8 mouse cellular contexts compared by ENCODE assay signal in the genomic region with DNA sequence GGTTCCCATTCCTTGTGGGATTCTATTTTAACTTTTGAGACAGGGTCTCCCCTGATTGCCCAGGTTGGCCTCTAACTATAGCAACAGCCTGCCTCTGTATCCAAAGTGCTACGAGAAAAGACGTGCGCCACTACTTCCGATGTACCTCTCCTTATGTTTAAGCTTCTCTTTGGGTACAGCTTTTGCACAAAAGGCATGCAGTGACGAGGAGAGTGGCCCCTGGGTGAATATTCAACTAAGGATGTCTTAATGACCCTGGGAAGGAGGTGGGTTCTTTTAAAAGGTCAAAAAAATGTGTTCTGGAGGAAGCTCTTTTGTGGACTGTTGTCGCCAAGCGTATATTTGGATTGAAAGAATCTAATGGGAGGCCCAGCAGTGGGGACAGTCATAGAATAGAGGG. TPM values are rescaled to one million over a fixed set of nuclear protein-coding genes. Genes with fewer than 3 reads are reported as not detected.
DNase-seq lines count a peak whose midpoint lies in the region; ATAC-seq lines count a peak whose summit lies in the region.

No protein-coding gene starts in this region.

- H3K36me3 ChIP-seq in lung, embryonic 16.5 days (ENCODE audit: control insufficient read depth, insufficient read depth, low read length), result no peaks in the 10 kb centered on the region
- no peaks in the 10 kb centered on the region for H3K36me3 ChIP-seq in embryonic facial prominence, embryonic 14.5 days (ENCODE audit: control insufficient read depth, insufficient read depth, low read length)
- no peaks in the 10 kb centered on the region for H3K36me3 ChIP-seq in midbrain, embryonic 14.5 days (ENCODE audit: control insufficient read depth, insufficient read depth, low read length)

- no peaks in the 10 kb centered on the region for H3K9me3 ChIP-seq in lung, embryonic 16.5 days (ENCODE audit: control insufficient read depth, low read length)
- no peaks in the 10 kb centered on the region for H3K9me3 ChIP-seq in embryonic facial prominence, embryonic 14.5 days (ENCODE audit: control insufficient read depth, low read length)
- H3K9me3 ChIP-seq in midbrain, embryonic 14.5 days (ENCODE audit: control insufficient read depth, low read length), result no peaks in the 10 kb centered on the region

- peak overlapping the region; percentile 99 for H3K9ac ChIP-seq in lung, embryonic 16.5 days (ENCODE audit: low read length)
- H3K9ac ChIP-seq in embryonic facial prominence, embryonic 14.5 days (ENCODE audit: low read depth, low read length), result peak overlapping the region; percentile 97
- H3K9ac ChIP-seq in midbrain, embryonic 14.5 days (replicated peaks; ENCODE audit: low read length), result peak overlapping the region; percentile 88

- H3K4me3 ChIP-seq in lung, embryonic 16.5 days (ENCODE audit: low read length), result peak overlapping the region; percentile 69
- H3K4me3 ChIP-seq in embryonic facial prominence, embryonic 14.5 days (ENCODE audit: low read depth, low read length), result peak overlapping the region; percentile 80
- H3K4me3 ChIP-seq in midbrain, embryonic 14.5 days (replicated peaks; ENCODE audit: low read depth, low read length), result peak overlapping the region; percentile 63

- peak overlapping the region; percentile 59 for H3K4me2 ChIP-seq in lung, embryonic 16.5 days (ENCODE audit: low read depth, low read length)
- peak overlapping the region; percentile 84 for H3K4me2 ChIP-seq in embryonic facial prominence, embryonic 14.5 days (ENCODE audit: low read depth, low read length)
- peak overlapping the region; percentile 82 for H3K4me2 ChIP-seq in midbrain, embryonic 14.5 days (ENCODE audit: low read length)

- peaks cover 35% of the 10 kb centered on the region for H3K4me1 ChIP-seq in lung, embryonic 16.5 days (replicated peaks; ENCODE audit: control insufficient read depth, insufficient read depth, low read length)
- peaks cover 18% of the 10 kb centered on the region for H3K4me1 ChIP-seq in embryonic facial prominence, embryonic 14.5 days (ENCODE audit: control insufficient read depth, insufficient read depth, low read length)
- peaks cover 18% of the 10 kb centered on the region for H3K4me1 ChIP-seq in midbrain, embryonic 14.5 days (ENCODE audit: control insufficient read depth, insufficient read depth, low read length)

- ATAC-seq in lung, embryonic 16.5 days (ENCODE audit: low read depth), result no peak
- ATAC-seq in embryonic facial prominence, embryonic 14.5 days (ENCODE audit: low read depth), result no peak
- no peak for ATAC-seq in midbrain, embryonic 14.5 days (ENCODE audit: low FRiP score, low TSS enrichment)

- no peak for DNase-seq in lung, postnatal 4 days
- no peak for DNase-seq in embryonic facial prominence, embryonic 14.5 days (ENCODE audit: low spot score)
- peak; percentile 62 to 66 for DNase-seq in kidney, adult 8-10 months
- DNase-seq in midbrain, embryonic 14.5 days, result no peak
- DNase-seq in right cerebral cortex, postnatal 4 days, result no peak
- no peak for DNase-seq in retina, postnatal 1 day
- no peak for DNase-seq in gastrocnemius, postnatal 4 days (ENCODE audit: low spot score in 2 of 2)

- 40% methylated on average over 7 of the region's 7 CpGs for WGBS in lung, embryonic 16.5 days
- WGBS in embryonic facial prominence, embryonic 14.5 days, result 69% methylated on average over 7 of the region's 7 CpGs
- WGBS in midbrain, embryonic 14.5 days, result 47% methylated on average over 7 of the region's 7 CpGs

- H3K27ac ChIP-seq in lung, embryonic 16.5 days (ENCODE audit: low read length), result peak overlapping the region; percentile 97
- peak overlapping the region; percentile 99 for H3K27ac ChIP-seq in embryonic facial prominence, embryonic 14.5 days (replicated peaks; ENCODE audit: low read depth, low read length)
- H3K27ac ChIP-seq in midbrain, embryonic 14.5 days (replicated peaks; ENCODE audit: low read depth, low read length), result peak overlapping the region; percentile 99

- H3K27me3 ChIP-seq in lung, embryonic 16.5 days (ENCODE audit: control insufficient read depth, insufficient read depth, low read depth, low read length), result no peaks in the 10 kb centered on the region
- no peaks in the 10 kb centered on the region for H3K27me3 ChIP-seq in embryonic facial prominence, embryonic 14.5 days (replicated peaks; ENCODE audit: control insufficient read depth, insufficient read depth, low read length)
- H3K27me3 ChIP-seq in midbrain, embryonic 14.5 days (ENCODE audit: control insufficient read depth, insufficient read depth, low read length), result no peaks in the 10 kb centered on the region

RNA-seq across cellular contexts. Expression of a gene that starts 38.2 kb away (rescaled TPM):
- polyA plus RNA-seq in lung, embryonic 16.5 days (2015; fragmentation: Nextera tagmentation; extraction: Ambion mirVana), result 2,358 and 2,609 TPM in 2 replicates
- 1,814 and 2,055 TPM in 2 replicates for polyA plus RNA-seq in embryonic facial prominence, embryonic 14.5 days (2014; fragmentation: Nextera tagmentation; extraction: Ambion mirVana)
- 2,168 and 2,208 TPM in 2 replicates for polyA plus RNA-seq in midbrain, embryonic 14.5 days (2014; fragmentation: Nextera tagmentation; extraction: Ambion mirVana)
- 100 to 1,000 TPM; 655 to 661 TPM for total RNA-seq in gastrocnemius, postnatal 4 days (2021)

Comparison
In these comparisons a context has a peak if more than half of its experiments do, and no peak if none do; other contexts are left out.
1. DNase-seq: peak in kidney, adult 8-10 months (2 of 2); none in lung, postnatal 4 days (0 of 2), embryonic facial prominence, embryonic 14.5 days (single experiment), midbrain, embryonic 14.5 days (single experiment), right cerebral cortex, postnatal 4 days (single experiment), retina, postnatal 1 day (single experiment) and gastrocnemius, postnatal 4 days (0 of 2).
2. Peak in every context shown above with its lines, with median percentiles within 50 percentile points of each other: H3K27ac ChIP-seq, H3K4me2 ChIP-seq, H3K4me3 ChIP-seq and H3K9ac ChIP-seq.